Mouse (Mus musculus): Measurements from ENCODE around the gene Anapc15-ps.

DNA sequence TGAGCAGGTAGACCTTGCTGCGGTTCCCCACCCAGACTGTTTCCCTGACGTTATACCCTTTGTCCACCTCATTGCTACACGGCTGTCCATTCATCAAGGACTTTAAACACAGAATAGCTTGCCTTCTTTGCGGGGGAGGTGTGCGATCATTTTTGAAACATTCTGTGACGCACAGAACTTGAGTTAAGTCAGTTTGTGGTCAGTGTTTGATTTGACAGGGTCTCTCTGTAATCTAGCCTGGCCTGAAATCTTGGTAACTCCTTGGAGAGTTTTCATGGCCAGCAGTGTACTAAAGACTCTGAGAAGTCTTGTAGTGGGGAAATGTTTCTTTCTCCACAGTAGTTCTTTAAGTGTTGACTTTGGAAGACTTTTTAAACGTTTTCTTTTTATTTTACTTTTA is 5.0 kb upstream of the Anapc15-ps start:
- no peak for TF ChIP-seq CTCF (IDR thresholded peaks at IDR 0.05; ENCODE audit: borderline replicate concordance, extremely low read depth, insufficient read depth, insufficient read length)
- TF ChIP-seq POLR2A (IDR thresholded peaks at IDR 0.05; ENCODE audit: borderline replicate concordance, extremely low read depth, insufficient read depth, insufficient read length, poor library complexity, severe bottlenecking), result no peak
